Mouse (Mus musculus) CD8-positive naive resting alpha-beta T cell, adult 2 months (primary cell): Measurements from ENCODE around the gene Mxd1.
A peak's percentile ranks its signal among the peaks of the same experiment; 100 is the strongest.

Experiments
- DNase-seq, 2 experiments: peaks; one replicate each; pipeline ENCODE4 v3.0.0; 2022; ENCODE audit warnings: low read depth in 2 of 2, low spot score in 2 of 2

Mxd1 gene

GRCm38 (mm10) chr6:86605260-86605659 is 63.7 kb downstream of the Mxd1 start:
- DNase-seq = no peak

DNA sequence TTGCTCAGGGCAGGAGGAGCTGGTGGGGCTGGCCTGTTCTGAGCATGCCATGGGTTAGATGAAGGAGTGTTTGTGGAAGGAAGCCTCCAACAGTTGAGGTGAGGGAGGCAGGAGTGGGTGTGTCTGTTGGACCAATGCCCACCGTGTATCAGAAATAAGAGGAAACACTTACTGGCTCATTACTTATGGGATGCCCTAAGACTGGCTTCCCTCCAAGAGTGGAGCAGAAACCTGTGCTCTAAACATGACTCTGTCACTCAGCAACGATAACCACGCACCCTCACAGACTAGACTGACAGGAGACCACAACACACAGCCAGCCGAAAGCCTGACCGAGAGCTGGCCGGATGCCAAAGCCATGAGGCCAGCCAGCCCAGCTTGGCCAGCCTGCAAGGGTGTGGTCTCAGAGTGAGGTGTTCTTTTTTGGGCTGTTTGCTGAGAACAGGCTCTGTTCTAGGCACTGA is 69.0 kb downstream of the Mxd1 start:
- DNase-seq = peak; percentile 43 to 44

- peak; percentile 70 to 75 for DNase-seq
These were observed 69.8 kb downstream of the Mxd1 start for GRCm38 (mm10) chr6:86599197-86599596.

GRCm38 (mm10) chr6:86598742-86599193 is 70.2 kb downstream of the Mxd1 start:
- no peak for DNase-seq
